Mouse (Mus musculus): ENCODE measurements around the gene Gstt1. TPM values are rescaled to one million over a fixed set of nuclear protein-coding genes. Genes with fewer than 3 reads are reported as not detected.

Gstt1 gene
- 10.6 and 12.6 TPM in 2 replicates for polyA plus RNA-seq (2012; rRNA removed)

DNA sequence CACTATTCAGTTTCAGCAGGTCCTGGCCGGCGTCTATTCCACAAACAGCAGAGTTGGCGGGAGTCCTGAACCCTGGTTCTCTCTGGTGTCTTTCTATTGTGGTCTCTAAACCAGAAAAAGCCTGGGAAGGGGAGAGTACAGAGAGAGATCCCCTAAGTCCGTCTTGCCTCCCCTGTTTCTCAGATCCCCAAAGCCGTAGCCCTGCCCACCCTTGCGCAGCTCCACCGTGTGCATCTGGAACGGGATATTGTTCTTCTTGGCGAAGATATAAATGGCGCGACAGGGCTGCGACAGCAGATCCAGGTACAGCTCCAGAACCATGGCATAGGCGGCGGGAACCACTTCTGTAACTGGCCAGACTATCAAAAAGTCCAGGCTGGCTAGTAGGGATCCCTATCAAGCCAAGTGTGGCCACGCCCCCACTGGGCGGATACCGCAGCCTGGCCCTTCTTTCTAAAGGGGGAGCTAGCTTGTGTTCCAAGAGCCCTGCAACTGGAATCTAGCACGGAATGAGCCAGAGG, at the start of gene Gstt1:
Gene Gstt1 (minus strand): TSS at position 409 of the 521 bp plus-strand sequence.

GRCm38 (mm10) chr10:75837248-75837759, 38.9 kb upstream of the Gstt1 start, which contains the start of gene Gstt2:
TSS of gene Gstt2 (minus strand) at chr10:75837424.

DNA sequence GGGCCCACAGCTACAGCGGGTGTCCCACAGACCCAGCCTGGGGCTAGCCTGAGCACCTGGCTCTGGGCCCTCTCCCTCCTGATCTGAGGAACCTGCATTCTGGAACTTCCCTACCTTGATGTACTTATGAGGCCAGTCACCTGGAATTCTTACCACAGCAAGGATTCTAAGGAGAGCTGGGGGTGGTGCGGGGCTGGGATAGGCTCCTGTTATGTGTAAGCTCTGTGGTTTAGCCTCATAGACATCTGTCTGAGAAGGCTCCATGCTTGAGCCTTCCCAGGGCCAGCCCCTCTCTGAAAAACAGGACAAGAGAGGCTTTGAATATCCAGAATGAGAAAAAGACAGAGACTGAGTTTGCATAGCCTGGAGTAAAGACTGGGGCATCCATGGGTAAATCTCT, 24.1 kb upstream of the Gstt1 start, which contains the start of gene Gstt4:
Gene Gstt4 (minus strand): TSS at position 101 of the 400 bp plus-strand sequence.

GRCm38 (mm10) chr10:75780769-75781578, 17.4 kb downstream of the Gstt1 start, which contains the start of the genes Gm20441 and Gstt3:
TSS of gene Gm20441 (minus strand) at chr10:75780954.
TSS of gene Gstt3 (minus strand) at chr10:75781414.

GRCm38 (mm10) chr10:75772795-75773664, 25.4 kb downstream of the Gstt1 start, which contains the start of gene Ddt:
TSS of gene Ddt (minus strand) at chr10:75773414.

GRCm38 (mm10) chr10:75763682-75764518, 34.5 kb downstream of the Gstt1 start, which contains the start of gene Cabin1:
TSS of gene Cabin1 (minus strand) at chr10:75764341.

Other genes with a start within 250 kb of the Gstt1 start
- 21.7 and 24.2 TPM in 2 replicates for gene Lrrc75b, start 238.3 kb downstream of the Gstt1 start, polyA plus RNA-seq (2012; rRNA removed)
- gene Ggt1, start 237.0 kb downstream of the Gstt1 start, polyA plus RNA-seq (2012; rRNA removed), result 1.9 and 2.6 TPM in 2 replicates
- 5.9 and 8.0 TPM in 2 replicates for gene Ggt5, start 209.2 kb downstream of the Gstt1 start, polyA plus RNA-seq (2012; rRNA removed)
- gene Susd2, start 154.6 kb downstream of the Gstt1 start, polyA plus RNA-seq (2012; rRNA removed), result 3.7 and 5.1 TPM in 2 replicates
- 43.6 and 46.2 TPM in 2 replicates for gene Cabin1, start 34.2 kb downstream of the Gstt1 start, polyA plus RNA-seq (2012; rRNA removed)
- 58.7 and 64.5 TPM in 2 replicates for gene Ddt, start 25.2 kb downstream of the Gstt1 start, polyA plus RNA-seq (2012; rRNA removed)
- 0.19 TPM in 1 of 2 replicates, not detected in the other for gene Gm20441, start 17.6 kb downstream of the Gstt1 start, polyA plus RNA-seq (2012; rRNA removed)
- gene Gstt3, start 17.2 kb downstream of the Gstt1 start, polyA plus RNA-seq (2012; rRNA removed), result 1.1 and 4.6 TPM in 2 replicates
- 0.08 TPM in 1 of 2 replicates, not detected in the other for gene Gstt4, start 24.0 kb upstream of the Gstt1 start, polyA plus RNA-seq (2012; rRNA removed)
- 10.4 and 14.7 TPM in 2 replicates for gene Gstt2, start 38.8 kb upstream of the Gstt1 start, polyA plus RNA-seq (2012; rRNA removed)
- 1,561 and 1,730 TPM in 2 replicates for gene Mif, start 61.7 kb upstream of the Gstt1 start, polyA plus RNA-seq (2012; rRNA removed)
- gene Derl3, start 94.8 kb upstream of the Gstt1 start, polyA plus RNA-seq (2012; rRNA removed), result 2.6 and 4.1 TPM in 2 replicates
- gene Smarcb1, start 123.0 kb upstream of the Gstt1 start, polyA plus RNA-seq (2012; rRNA removed), result 147 TPM in 2 replicates
- 25.8 and 31.6 TPM in 2 replicates for gene Chchd10, start 134.5 kb upstream of the Gstt1 start, polyA plus RNA-seq (2012; rRNA removed)
- 33.8 and 48.8 TPM in 2 replicates for gene Mmp11, start 137.9 kb upstream of the Gstt1 start, polyA plus RNA-seq (2012; rRNA removed)
- 0.63 and 0.96 TPM in 2 replicates for gene Gm867, start 142.1 kb upstream of the Gstt1 start, polyA plus RNA-seq (2012; rRNA removed)
- gene Vpreb3, start 144.5 kb upstream of the Gstt1 start, polyA plus RNA-seq (2012; rRNA removed), result 0.21 and 0.23 TPM in 2 replicates
- 0.08 and 0.11 TPM in 2 replicates for gene Gm5134, start 155.9 kb upstream of the Gstt1 start, polyA plus RNA-seq (2012; rRNA removed)
- gene Zfp280b, start 234.1 kb upstream of the Gstt1 start, polyA plus RNA-seq (2012; rRNA removed), result 11.0 and 13.2 TPM in 2 replicates

All from central nervous system, embryonic 14 days (tissue).